Mouse (Mus musculus): Measurements from ENCODE around the gene Tbc1d25. TPM values are rescaled to one million over a fixed set of nuclear protein-coding genes. Genes with fewer than 3 reads are reported as not detected.

The Tbc1d25 gene
- 19.9 and 24.6 TPM in 2 replicates for total RNA-seq (2014; rRNA removed)
- 15.8 and 17.4 TPM in 2 replicates for polyA plus RNA-seq (2015; fragmentation: Nextera tagmentation; extraction: Ambion mirVana)

DNA sequence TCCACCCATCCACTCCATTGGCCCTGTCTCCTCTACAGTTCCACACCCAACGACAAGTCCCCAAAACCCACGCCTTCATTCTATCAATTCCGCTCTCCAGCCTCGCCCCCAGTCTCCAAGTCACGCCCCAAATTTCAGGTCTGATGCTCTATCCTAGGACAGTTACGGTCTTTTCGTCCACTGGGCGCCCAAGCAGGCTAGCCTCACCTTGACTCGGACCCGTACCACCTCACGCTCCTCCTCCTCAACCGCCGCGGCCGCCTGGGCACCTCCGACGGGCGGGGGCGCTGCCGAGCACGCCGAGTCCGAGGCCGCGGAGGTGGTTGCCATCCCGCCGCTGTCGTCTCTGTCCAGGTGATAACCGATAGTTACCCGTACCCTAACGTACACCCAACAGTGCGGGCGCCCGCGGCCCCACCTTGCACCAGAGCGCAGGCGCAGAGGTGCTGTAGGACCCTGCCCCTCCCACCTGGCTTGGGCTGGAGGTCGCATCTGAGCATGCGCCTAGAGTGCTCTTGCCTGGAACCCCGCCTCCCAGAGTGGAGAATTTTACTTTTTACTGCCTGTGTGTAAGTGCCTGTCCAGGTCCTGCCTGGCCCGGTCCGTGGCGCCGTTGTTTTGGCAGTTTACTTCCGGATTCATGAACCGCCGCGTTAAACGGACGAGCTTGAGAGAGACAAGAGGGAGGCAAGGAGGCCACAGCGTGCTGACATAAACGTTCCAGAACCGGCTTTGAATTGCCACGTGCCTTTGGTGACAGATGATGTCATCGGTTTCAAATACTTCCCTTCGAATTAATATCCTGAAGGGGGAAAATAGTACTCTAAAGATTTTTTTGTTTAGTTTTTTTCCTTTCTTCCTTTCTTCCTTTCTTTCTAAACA, at the start of gene Tbc1d25:
Tbc1d25 (minus strand) TSS at position 678 of the 882 bp plus-strand sequence.
- 24% methylated on average over 56 of the region's 56 CpGs for WGBS
- ATAC-seq (peak; percentile 96), DNase-seq (ENCODE audit: low spot score) (peak; percentile 92)
- H3K36me3 ChIP-seq (ENCODE audit: insufficient read depth, low read length) = no peaks in the 10 kb centered on the region
- H3K9ac ChIP-seq (replicated peaks; ENCODE audit: low read length) = peak within 1 kb of the TSS; percentile 61
- H3K27ac ChIP-seq = peak within 1 kb of the TSS; percentile 54; the same call in 1 of the 2 replicates
- 0 out of 2 replicates have a peak, but pooled peaks have one; percentile 1 for TF ChIP-seq CTCF (IDR thresholded peaks at IDR 0.05; ENCODE audit: low read depth)
- no peaks in the 10 kb centered on the region for H3K27me3 ChIP-seq (ENCODE audit: insufficient read depth, low read length)
- H3K4me3 ChIP-seq (ENCODE audit: low read length) = peak within 1 kb of the TSS; percentile 56
- no peaks in the 10 kb centered on the region for H3K4me1 ChIP-seq (ENCODE audit: insufficient read depth, low read length)
- peak within 1 kb of the TSS; percentile 60 for H3K4me2 ChIP-seq (ENCODE audit: low read depth, low read length)
- no peaks in the 10 kb centered on the region for H3K9me3 ChIP-seq (ENCODE audit: low read length)

DNA sequence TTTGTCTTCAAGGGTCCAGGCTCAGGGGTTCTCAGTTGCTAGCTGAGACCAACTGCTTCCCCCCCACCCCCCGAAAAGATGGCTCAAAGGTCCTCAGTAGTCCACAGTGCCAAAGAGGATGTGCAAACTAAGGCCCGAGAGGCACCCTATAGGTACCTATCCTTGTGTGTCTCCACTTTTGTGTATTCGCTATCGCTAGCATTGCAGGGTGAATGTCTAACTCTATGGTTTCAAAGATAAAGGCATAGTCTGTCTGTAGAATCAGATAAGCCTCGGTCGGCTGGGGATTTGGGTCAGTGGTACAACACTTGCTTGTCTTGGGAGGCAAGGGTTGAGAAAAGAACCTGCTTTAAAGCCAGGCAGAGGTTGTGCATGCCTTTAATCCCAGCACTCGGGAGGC, 47.5 kb upstream of the Tbc1d25 start:
- Histone ChIP-seq H3K4me2 (ENCODE audit: low read depth, low read length) (no peak overlapping the region), H3K9me3 (ENCODE audit: low read length) (no peaks in the 10 kb centered on the region), H3K4me3 (ENCODE audit: low read length) (no peak overlapping the region), H3K36me3 (ENCODE audit: insufficient read depth, low read length) (no peaks in the 10 kb centered on the region), H3K4me1 (ENCODE audit: insufficient read depth, low read length) (no peaks in the 10 kb centered on the region), H3K27me3 (ENCODE audit: insufficient read depth, low read length) (no peaks in the 10 kb centered on the region), H3K9ac (replicated peaks; ENCODE audit: low read length) (no peak overlapping the region), H3K27ac (no peak overlapping the region)
- DNase-seq (ENCODE audit: low spot score) (no peak), ATAC-seq (no peak)
- no peak for TF ChIP-seq CTCF (IDR thresholded peaks at IDR 0.05; ENCODE audit: low read depth)
- 87% methylated on average over 7 of the region's 7 CpGs for WGBS

DNA sequence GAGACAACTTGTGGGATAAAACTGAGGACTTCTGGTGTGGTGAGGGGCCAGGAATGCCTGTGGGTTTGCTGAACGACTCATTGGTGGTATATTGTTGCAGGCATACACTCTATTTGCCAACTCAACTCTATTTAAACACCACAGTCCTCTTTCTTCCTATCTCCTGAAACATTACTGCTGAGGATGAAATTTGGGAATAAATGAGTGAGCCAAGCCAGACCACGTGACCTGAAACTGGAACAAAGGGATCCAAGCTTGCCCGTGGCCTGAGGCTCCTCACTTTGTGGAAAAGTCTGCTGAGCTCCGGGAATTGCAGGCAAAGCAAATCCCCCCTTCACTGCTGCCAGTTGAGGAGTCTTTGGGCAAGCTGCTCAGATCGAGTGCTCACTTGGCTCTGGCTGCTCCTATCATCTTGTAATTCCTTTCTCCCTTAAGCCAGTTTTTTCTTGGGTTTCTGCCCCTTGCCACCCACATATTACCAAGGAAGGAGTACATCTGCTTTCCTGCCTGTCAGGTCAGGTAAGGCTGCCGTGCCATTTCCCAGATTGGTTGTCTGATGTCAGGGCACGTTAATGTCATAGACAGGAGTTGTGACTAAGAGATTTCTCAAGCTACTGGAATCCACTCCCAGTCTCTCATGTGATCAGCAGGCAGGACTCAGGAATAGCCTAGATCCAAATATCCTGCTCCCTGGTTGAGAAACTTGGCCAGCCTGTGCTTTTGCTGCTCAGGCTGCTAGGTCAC, 46.9 kb upstream of the Tbc1d25 start:
- Histone ChIP-seq H3K4me3 (ENCODE audit: low read length) (no peak overlapping the region), H3K36me3 (ENCODE audit: insufficient read depth, low read length) (no peaks in the 10 kb centered on the region), H3K9me3 (ENCODE audit: low read length) (no peaks in the 10 kb centered on the region), H3K4me1 (ENCODE audit: insufficient read depth, low read length) (no peaks in the 10 kb centered on the region), H3K9ac (replicated peaks; ENCODE audit: low read length) (no peak overlapping the region), H3K27me3 (ENCODE audit: insufficient read depth, low read length) (no peaks in the 10 kb centered on the region), H3K4me2 (ENCODE audit: low read depth, low read length) (no peak overlapping the region), H3K27ac (no peak overlapping the region)
- ATAC-seq = no peak
- peak; percentile 2 for DNase-seq (ENCODE audit: low spot score)
- no peak for TF ChIP-seq CTCF (IDR thresholded peaks at IDR 0.05; ENCODE audit: low read depth)
- WGBS = 59% methylated on average over 7 of the region's 7 CpGs

DNA sequence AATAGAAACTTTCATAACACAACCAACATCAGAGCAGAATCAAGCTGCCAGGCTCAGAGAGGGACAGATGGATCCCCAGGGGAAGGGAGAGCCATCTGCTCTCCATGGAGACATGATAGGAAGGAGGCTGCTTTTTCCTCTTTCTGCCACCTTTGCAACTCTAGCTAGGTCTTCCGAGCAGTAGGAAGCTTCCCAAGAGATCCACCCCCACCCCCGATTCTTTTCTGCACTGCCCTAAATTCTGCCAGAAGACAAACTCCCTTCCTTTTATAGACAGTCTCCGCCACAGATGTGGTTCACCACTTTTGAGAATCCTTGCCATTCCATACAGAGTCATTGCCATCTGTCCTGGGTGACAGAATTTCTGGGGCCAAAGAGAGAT, 46.3 kb upstream of the Tbc1d25 start:
- DNase-seq (ENCODE audit: low spot score) (peak; percentile 11), ATAC-seq (no peak)
- 60% methylated on average over 3 of the region's 3 CpGs for WGBS
- Histone ChIP-seq H3K27ac (no peak overlapping the region), H3K4me2 (ENCODE audit: low read depth, low read length) (no peak overlapping the region), H3K36me3 (ENCODE audit: insufficient read depth, low read length) (no peaks in the 10 kb centered on the region), H3K9ac (replicated peaks; ENCODE audit: low read length) (no peak overlapping the region), H3K27me3 (ENCODE audit: insufficient read depth, low read length) (no peaks in the 10 kb centered on the region), H3K9me3 (ENCODE audit: low read length) (no peaks in the 10 kb centered on the region), H3K4me3 (ENCODE audit: low read length) (no peak overlapping the region), H3K4me1 (ENCODE audit: insufficient read depth, low read length) (no peaks in the 10 kb centered on the region)
- no peak for TF ChIP-seq CTCF (IDR thresholded peaks at IDR 0.05; ENCODE audit: low read depth)

DNA sequence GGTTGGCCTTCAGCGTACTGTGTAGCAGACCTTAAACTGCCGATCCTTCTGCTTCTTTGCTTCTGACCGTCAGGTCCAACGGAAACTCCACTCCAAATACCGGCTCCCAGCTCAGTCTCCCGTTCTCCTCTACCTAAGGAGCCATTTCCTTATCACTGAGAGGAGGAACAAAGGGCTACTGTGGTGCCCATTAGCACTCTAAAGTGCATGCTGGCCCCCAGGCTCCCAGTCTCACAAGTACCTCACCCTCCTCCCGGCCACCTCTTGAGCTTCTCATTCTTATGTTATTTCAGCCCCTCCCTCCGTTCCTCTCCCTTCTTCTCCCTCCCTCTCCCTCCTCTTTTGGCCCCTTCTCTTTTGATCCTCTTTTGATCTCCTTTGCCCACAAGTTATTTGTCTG, 43.7 kb upstream of the Tbc1d25 start:
- ATAC-seq (no peak), DNase-seq (ENCODE audit: low spot score) (no peak)
- H3K27ac ChIP-seq = no peak overlapping the region
- TF ChIP-seq CTCF (IDR thresholded peaks at IDR 0.05; ENCODE audit: low read depth) = no peak
- no peak overlapping the region for H3K4me2 ChIP-seq (ENCODE audit: low read depth, low read length)
- no peak overlapping the region for H3K9ac ChIP-seq (replicated peaks; ENCODE audit: low read length)
- no peaks in the 10 kb centered on the region for H3K9me3 ChIP-seq (ENCODE audit: low read length)
- no peaks in the 10 kb centered on the region for H3K36me3 ChIP-seq (ENCODE audit: insufficient read depth, low read length)
- H3K4me3 ChIP-seq (ENCODE audit: low read length) = no peak overlapping the region
- H3K4me1 ChIP-seq (ENCODE audit: insufficient read depth, low read length) = no peaks in the 10 kb centered on the region
- 41% methylated on average over 8 of the region's 8 CpGs for whole genome bisulfite sequencing
- H3K27me3 ChIP-seq (ENCODE audit: insufficient read depth, low read length) = no peaks in the 10 kb centered on the region

DNA sequence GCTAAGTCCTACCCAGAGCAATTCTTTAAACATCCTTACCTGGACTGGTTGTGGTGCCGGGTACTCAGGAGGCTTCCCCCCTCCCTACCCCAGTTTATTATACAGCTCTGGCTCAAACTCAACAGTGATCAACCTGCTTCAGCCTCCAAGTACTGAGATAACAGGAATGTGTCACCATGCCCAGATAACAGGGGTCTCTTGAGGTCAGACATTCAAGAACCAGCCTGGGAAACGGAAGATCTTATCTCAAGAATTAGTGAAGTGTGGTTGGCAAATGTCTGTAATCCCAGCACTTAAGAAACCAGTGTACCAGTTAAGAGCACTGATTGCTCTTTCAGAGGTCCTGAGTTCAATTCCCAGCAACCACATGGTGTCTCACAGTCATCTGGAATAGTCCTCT, 42.1 kb upstream of the Tbc1d25 start:
- WGBS = 81% methylated on average over 2 of the region's 2 CpGs

More for the DNA sequence above, 42.1 kb upstream of the Tbc1d25 start:
- no peak for DNase-seq (ENCODE audit: low spot score)
- H3K4me1 ChIP-seq (ENCODE audit: insufficient read depth, low read length) = no peaks in the 10 kb centered on the region
- no peak for TF ChIP-seq CTCF (IDR thresholded peaks at IDR 0.05; ENCODE audit: low read depth)
- no peaks in the 10 kb centered on the region for H3K9me3 ChIP-seq (ENCODE audit: low read length)
- H3K4me3 ChIP-seq (ENCODE audit: low read length) = no peak overlapping the region
- no peak overlapping the region for H3K4me2 ChIP-seq (ENCODE audit: low read depth, low read length)
- no peaks in the 10 kb centered on the region for H3K27me3 ChIP-seq (ENCODE audit: insufficient read depth, low read length)
- no peak overlapping the region for H3K9ac ChIP-seq (replicated peaks; ENCODE audit: low read length)
- H3K36me3 ChIP-seq (ENCODE audit: insufficient read depth, low read length) = no peaks in the 10 kb centered on the region
- ATAC-seq = no peak
- H3K27ac ChIP-seq = no peak overlapping the region
